Mouse (Mus musculus): ENCODE data around the gene 1700015G11Rik. TPM values are rescaled to one million over a fixed set of nuclear protein-coding genes. Genes with fewer than 3 reads are reported as not detected.

Gene 1700015G11Rik
- polyA plus RNA-seq, 1 experiment, result not detected

GRCm38 (mm10) chr7:51964681-51965080, 50.8 kb downstream of the 1700015G11Rik start:
- WGBS, result 93% methylated on average over 7 of the region's 7 CpGs
- Histone ChIP-seq H3K27ac (ENCODE audit: insufficient read depth, low read length) (no peak overlapping the region), H3K27me3 (ENCODE audit: control insufficient read depth, insufficient read depth, low read length) (no peaks in the 10 kb centered on the region), H3K4me3 (replicated peaks; ENCODE audit: insufficient read depth, low read depth, low read length) (no peak overlapping the region), H3K4me1 (ENCODE audit: control insufficient read depth, insufficient read depth, low read length) (no peaks in the 10 kb centered on the region)
- TF ChIP-seq POLR2A (IDR thresholded peaks at IDR 0.05; ENCODE audit: borderline replicate concordance, insufficient read depth, low read length), result no peak
- no peak for TF ChIP-seq CTCF (IDR thresholded peaks at IDR 0.05; ENCODE audit: borderline replicate concordance, insufficient read depth, low read depth, low read length)
- no peak for DNase-seq

GRCm38 (mm10) chr7:51962219-51962952, 53.1 kb downstream of the 1700015G11Rik start:
- TF ChIP-seq CTCF (IDR thresholded peaks at IDR 0.05; ENCODE audit: borderline replicate concordance, insufficient read depth, low read depth, low read length) (no peak), POLR2A (IDR thresholded peaks at IDR 0.05; ENCODE audit: borderline replicate concordance, insufficient read depth, low read length) (no peak)
- Histone ChIP-seq H3K4me3 (replicated peaks; ENCODE audit: insufficient read depth, low read depth, low read length) (no peak overlapping the region), H3K4me1 (ENCODE audit: control insufficient read depth, insufficient read depth, low read length) (no peaks in the 10 kb centered on the region), H3K27ac (ENCODE audit: insufficient read depth, low read length) (no peak overlapping the region), H3K27me3 (ENCODE audit: control insufficient read depth, insufficient read depth, low read length) (no peaks in the 10 kb centered on the region)
- WGBS, result 64% methylated on average over 10 of the region's 10 CpGs
- DNase-seq, result no peak

Other genes starting within 250 kb of the 1700015G11Rik start
- 9.8 and 11.1 TPM in 2 replicates for gene Gas2, start 153.7 kb downstream of the 1700015G11Rik start, polyA plus RNA-seq (2012; rRNA removed)
- 6.1 and 6.9 TPM in 2 replicates for gene Fancf, start 153.5 kb downstream of the 1700015G11Rik start, polyA plus RNA-seq (2012; rRNA removed)
- 47.1 and 51.8 TPM in 2 replicates for gene Svip, start 9.7 kb downstream of the 1700015G11Rik start, polyA plus RNA-seq (2012; rRNA removed)

All from cerebellum, adult 2 months (tissue).